Mouse (Mus musculus) liver (tissue): ENCODE measurements around the gene Olfr1126.
"Not testable (repeated sequence)": the region's sequence is repeated elsewhere in the genome, so short reads cannot be mapped to it uniquely, and the experiment has no call there.

Experiments used
- DNase-seq: peaks from one replicate; pipeline ENCODE4 v3.0.0-alpha.2; 2020; ENCODE audit warnings: mixed read lengths

The Olfr1126 gene

DNA sequence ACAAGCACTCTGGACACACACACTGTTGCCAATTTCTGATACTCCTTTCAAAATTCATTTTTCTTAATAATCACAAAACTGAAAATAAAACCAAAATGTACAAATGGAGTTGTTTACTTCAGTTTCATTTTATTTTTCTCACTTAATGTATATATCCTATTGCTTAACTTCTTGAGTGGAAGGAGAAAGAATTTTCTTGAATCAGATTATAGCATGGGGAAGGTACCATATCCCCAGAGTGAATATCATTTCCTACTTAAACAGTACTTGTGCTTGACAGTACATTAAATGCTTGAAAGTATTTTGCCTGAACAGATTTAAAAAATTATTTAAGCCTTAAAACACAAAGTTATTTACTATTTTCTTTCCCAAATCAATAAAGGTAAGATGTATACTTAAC lies at the start of gene Olfr1126:
Gene Olfr1126 (plus strand): TSS at position 301 of the 400 bp plus-strand sequence.
- no peak for DNase-seq

DNA sequence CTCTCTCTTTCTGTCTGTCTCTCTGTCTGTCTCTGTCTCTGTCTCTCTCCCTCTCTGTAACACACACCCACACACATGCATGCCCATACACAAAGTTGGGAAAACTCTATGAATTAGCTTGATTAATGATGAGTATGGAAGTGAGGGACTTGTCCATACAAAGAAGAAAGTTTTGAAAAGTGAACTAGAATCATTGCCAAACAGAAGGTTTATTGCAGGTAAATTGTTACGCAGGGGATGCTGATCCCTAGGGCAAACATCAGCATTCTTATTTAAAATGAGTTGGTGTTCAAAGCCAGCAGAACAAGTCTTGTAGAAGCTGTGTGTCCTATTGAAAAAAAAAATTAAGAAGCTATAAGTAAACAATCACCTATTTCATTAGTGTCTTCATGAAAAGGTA lies 37.4 kb upstream of the Olfr1126 start, which contains the start of gene Olfr1123:
Gene Olfr1123 (plus strand): TSS at position 301 of the 400 bp plus-strand sequence.
- no peak for DNase-seq

DNA sequence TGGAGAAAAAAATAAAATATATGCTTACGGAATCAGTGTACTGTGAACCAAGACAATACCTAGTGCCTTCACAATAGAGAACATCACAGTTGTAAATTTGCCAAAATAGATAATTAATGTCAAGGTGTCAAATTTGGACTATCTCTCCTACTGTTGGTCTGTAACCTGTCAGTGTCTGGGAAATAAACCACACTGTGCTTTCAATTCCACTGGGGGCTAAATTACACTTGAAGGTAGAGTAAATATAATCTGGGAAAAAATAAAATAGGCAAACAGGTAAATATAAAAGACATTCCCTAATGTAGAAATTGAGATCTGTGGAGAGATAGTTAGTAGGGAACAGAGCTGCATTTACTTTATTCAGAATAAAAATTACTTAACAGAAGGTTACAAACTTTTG lies 23.8 kb upstream of the Olfr1126 start, which contains the start of gene Olfr1124:
Gene Olfr1124 (plus strand): TSS at position 301 of the 400 bp plus-strand sequence.
- DNase-seq = no peak

DNA sequence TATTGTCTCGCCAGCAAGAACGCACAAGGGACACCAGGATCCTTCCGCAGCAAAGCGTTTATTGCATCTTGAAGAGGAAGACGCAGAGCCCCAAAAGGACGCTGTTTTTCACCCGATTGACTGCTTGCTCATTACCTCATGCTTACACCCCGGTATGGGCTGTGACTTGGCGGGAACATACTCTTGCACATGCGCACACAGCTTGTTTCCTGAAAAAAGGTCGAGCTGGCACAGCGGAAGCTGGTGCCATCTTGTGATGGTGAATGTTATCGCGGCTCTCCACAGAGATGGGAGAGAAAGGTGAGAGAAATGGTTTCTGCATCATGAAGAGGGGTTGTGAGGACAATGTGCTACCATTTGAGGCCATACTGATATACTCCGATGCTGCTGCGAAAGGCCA lies 16.0 kb upstream of the Olfr1126 start:
- no peak for DNase-seq

DNA sequence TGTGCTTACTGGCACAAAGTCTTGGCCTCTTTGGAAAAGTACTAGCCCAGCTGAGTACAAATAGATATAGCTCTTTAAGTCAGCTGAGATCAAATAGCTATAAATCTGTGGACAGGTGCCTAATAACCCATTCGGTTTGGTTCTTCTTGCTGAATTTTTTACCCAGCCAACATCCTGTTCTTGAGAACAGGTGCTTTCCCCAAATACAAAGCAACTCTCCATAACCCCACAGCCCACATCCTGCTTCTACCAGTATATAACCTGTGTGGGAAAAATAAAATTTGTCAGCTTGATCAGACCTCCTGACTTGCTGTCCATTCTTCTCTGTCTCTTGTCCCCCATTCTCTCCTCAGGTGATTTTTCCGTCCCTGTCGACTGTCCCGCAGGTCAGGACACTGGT lies 8.0 kb downstream of the Olfr1126 start:
- DNase-seq = no peak

DNA sequence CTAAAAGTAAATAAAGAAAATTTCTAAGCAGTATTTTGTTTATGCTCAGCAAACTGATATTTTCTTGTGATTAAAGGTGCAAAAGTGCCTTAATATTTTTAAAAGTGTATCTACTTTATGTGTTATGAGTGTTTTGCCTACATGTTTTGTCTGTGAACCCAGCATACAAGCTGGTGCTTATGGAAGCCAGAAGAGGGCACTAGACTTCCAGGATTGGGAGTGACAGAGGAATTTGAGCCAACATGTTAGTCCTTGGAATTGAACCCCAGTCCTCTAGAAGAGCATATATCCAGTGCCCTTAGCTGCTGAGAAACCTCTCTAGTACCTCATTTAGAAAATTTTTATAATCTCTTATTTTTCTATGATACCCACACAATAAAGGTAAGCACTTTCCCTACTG lies 26.4 kb downstream of the Olfr1126 start:
- DNase-seq = no peak

DNA sequence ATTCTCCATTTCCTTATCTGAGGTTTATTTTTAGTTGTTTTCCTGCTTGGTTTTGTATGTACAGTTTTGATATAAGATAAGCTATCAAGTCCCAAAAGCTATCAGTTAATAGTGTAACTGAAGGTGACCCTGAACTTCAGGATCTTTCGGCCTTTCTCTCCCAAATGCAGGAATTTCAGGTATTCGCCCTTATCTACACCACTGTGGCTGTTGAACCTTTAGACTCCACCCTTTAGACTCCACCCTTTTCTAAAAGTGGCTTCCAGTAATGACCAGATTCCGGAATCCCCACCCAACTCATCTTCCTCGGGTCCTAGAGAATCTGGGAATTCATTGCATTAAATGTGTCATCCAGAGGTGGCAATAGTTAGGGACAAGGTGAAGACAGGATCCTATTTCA lies 27.4 kb downstream of the Olfr1126 start:
- no peak for DNase-seq

- DNase-seq = no peak
These were observed 28.5 kb downstream of the Olfr1126 start for GRCm38 (mm10) chr2:87482276-87482675.

DNA sequence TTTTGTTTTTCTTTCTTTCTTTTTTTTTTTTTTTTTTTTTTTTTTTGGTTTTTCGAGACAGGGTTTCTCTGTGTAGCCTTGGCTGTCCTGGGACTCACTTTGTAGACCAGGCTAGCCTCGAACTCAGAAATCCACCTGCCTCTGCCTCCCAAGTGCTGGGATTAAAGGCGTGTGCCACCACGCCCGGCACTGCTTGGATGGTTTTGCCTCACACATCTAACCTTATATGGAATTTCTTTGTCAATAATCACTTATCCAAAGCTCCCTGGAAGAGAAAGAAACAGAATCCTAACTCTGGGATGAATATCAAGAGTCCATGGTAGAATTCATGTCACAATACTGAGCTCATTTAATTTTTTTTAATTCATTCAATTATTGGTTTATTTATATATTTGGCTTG lies 43.2 kb downstream of the Olfr1126 start, which contains the start of gene Pramel7:
Gene Pramel7 (minus strand): TSS at position 101 of the 400 bp plus-strand sequence.
- not testable (repeated sequence) for DNase-seq

DNA sequence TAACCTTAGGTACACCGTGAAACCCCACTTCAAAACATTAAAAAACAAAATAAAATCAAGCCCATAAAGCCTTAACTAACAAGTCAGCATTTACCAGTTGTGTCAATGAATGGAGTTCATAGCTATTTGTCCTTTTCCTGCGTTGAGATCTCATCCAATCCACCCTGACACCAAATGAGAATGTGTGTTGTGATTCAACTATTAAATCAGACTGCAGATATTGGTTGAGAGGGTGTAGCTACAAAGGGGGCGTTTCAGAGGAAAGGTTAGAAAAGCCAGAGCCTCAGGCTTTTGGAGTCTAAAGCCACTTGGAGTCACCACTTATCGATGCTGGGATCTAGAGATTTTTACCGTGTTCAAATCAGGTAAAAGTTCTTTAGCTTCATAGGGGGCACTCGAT lies 52.5 kb downstream of the Olfr1126 start, which contains the start of gene Pramel6:
Gene Pramel6 (plus strand): TSS at position 301 of the 400 bp plus-strand sequence.
- no peak for DNase-seq
